Mouse (Mus musculus) spleen, postnatal 14 days (tissue): ENCODE measurements around the gene Edil3.

Source experiments
- DNase-seq, 2 experiments: peaks; one replicate each; pipeline ENCODE4 v3.0.0; 2021 to 2022; ENCODE audit warnings: low spot score in 2 of 2

Gene Edil3

GRCm38 (mm10) chr13:88821440-88822331 is at the start of gene Edil3:
Edil3 (plus strand) TSS chr13:88821472.
- DNase-seq, result no peak

DNA sequence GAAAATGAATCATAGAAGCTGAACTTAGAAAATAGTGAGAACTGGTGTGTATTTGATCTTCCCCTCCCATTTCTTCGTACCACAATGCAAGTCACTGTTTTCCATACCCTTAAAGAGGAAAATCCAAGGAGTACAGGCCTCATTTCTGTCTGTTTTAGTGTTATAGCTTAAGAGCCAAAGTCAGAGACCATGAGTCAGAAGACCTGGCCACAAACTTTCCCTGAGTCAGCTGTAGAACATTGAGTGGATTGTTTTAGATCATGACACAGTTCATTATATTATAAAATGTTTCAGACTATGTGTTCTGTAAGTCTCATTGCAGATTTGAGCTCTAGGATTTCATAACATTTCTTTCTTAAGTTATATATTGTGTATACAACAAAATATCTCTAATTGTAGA is 22.1 kb upstream of the Edil3 start:
- no peak for DNase-seq

GRCm38 (mm10) chr13:88801006-88801405 is 20.3 kb upstream of the Edil3 start:
- no peak for DNase-seq

DNA sequence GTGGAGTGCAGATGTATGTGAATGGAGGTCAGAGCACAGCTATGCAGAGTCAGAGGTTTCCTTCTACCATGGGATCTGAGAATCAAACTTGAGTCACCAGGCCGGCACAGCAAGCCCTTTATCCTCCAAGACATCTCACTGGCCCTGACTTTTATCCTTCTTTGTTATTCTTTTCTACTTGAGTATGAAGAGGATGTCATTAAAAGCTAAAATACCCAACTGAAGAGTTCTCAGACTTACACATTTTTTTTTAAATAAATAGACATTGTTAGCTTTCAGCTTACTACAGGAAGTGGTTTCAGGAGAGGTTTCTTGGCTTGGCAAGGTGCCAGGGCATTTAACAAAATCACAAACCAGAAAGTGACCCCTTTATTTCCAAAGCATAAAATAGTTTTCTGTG is 15.4 kb upstream of the Edil3 start:
- no peak for DNase-seq

- DNase-seq, result no peak
Measured at GRCm38 (mm10) chr13:88806269-88806668, 15.0 kb upstream of the Edil3 start.

GRCm38 (mm10) chr13:88810097-88810496 is 11.2 kb upstream of the Edil3 start:
- DNase-seq, result no peak

DNA sequence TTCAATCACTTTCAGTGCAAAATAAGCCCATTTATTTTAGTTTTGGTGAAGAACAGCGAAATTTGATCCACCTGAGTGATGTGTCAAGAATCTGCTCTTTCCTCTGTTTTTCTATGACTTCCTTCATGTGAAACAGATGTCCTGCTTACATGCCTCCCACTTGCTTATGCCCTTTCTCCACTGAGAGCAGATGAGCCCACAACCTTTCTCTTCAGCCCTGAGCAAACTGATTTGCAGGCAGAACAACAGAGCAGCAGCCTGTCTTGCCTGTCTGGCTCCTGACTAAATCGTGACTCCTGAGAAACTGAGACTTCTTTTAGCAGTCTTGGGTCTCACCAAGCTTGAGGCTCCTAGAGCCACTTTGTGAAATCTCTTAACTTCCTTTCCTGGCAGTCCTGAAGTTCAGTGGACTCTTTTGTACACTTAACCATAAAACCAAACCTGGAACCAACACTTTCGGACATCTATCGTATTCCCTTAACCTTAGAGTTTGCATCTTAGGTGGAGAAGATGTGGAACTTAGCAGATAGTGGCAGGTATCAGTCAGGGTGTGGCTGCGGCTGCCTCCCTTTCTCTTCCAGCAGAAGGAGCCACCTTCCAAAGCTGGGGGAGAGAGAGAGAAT is 475 bp upstream of the Edil3 start:
- DNase-seq, result no peak

DNA sequence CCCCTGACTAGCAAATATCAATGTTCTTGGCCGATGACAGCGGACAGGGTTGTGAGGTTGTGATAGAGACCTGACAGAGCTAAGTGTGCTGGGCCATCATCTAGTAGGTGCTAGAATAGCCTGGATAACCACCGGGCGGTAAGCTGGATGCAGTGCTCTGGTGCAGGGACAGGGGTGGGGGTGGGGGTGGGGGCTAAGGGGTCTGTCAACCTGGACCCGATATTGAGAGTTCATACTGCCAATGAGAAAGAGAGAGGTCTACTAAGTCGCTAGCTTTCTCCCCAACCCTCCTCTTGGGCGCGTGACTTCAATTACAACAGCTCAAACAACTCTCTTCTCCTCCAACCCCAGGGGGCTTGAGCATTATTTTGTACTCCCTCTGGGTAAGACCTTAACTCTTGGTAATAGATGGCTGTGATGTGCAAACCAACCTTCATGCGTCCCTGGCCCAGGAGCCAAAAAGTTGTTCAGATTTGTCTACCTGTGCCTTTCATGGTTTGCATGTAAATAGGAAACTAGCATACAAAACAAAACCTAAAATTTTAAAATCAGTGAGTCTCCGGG is 1.1 kb downstream of the Edil3 start:
- no peak for DNase-seq

DNA sequence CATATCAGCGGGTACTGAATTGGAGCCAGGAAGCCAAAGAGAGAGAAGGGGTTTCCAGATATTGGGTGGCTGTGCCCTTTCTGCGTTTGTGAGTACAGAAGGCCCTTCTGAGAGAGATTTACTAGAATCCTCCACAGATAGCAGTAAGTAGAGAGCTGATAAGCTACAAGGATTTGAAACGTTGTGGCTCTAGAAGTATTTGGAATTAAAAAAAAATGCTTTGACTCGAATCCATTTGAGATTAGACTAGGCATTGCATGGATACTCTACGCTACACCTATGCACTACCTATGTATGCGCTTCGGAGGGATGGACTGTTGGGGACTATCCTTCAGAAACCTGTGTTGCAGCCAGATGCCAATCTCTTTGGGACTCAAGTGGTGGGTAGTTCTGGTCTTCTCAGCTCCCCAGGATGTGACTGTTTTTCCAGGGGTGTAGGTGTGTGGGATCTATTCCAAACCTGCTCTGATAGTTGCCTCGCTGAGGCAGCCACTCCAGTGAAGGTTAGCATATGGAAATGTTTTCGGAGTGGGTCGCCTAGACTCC is 1.8 kb downstream of the Edil3 start:
- no peak for DNase-seq

DNA sequence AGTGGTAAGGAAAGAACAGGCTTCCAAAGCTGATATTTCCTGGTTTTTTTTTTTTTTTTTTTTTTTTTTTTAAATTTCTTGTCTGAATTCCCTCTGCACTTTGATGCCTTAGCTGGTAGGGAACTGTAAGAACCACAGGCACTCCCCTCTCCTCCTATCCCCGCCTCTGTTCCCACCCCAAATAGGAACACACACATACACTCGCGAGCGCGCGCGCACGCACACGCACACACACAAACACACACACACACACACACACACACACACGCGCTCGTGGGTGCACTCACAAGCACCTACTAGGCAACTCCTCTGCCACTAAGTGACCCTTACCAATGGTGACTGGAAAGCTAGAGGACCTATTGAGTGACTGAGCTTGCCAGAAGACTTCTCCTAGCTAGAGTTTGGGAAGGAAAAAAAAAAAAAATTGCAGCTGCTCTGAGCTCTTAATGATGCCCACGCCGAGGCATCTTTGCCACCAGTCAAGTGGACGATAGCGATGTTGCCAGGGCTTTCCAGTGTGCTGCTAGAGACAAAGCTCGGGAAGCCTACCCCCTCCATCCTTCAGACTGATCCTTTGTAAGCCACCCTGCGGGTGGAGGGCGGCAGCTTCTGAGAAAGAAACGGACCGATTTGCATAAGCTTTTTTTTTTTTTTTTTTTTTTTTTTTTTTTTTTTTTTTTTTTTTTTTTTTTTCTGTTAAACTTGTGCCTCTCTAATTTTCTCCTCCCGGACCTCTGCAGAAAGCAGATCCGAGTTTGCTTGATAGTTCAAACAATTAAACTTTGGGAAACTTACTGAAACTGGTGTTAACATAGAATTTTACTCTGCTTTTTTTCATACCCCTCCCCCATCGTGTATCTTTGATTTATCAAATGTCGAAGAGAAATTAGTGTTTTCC is 2.5 kb downstream of the Edil3 start:
- DNase-seq, result no peak

DNA sequence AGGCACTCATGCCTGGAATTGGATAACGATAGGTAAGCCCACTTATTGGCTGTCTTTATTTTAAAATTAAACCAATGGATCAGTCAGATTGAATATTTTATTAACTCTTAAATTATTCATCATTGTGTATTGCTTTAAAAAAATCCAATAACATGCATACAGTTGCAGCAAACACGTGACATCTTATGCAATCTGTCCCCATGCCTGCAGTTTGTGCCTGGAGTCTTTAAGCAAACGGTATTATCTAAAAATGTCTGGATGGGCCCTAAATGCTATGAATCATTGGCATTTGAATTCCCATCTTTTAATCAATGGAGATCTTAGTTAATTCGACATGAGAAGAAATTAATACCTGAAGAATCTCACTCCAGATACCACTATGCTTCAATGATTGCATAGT is 3.2 kb downstream of the Edil3 start:
- DNase-seq, result no peak

DNA sequence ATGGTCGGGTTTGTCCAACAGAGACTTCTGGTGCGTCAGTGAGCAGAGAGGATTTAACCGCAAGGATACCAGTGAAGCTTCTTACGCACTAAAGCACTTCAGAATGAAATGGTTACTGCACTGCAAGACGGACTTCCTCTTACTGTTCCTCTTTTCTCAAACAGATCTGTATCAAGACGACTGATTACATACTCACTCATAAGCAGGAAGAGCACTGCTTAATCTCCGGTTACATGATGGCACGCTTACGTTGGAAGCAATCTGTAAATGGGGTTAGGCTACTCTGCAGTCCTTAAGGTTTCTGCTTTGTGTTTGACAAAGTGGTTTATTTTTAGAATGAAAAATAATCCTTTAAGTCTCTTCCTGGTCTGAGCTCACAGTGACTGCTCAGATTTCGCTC is 7.1 kb downstream of the Edil3 start:
- DNase-seq, result no peak

DNA sequence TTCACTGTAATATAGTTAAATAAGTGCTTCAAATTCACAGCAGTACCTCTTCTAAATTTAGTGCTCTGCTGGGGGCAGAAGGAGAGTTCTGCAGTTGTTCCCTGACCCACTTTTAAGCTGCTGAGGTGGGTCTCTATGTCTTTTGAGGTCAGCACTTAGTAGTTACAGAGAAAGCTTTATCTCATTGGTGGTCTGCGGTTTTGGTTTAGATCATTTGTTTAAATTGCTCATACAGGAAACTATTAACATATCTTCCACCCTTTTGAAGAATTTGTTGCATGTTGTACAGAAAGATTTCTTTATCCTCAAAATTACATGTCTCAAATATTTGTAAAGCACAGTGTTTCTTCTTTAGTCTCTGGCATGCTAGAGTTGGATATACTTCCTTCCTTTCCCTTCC is 12.5 kb downstream of the Edil3 start:
- no peak for DNase-seq

DNA sequence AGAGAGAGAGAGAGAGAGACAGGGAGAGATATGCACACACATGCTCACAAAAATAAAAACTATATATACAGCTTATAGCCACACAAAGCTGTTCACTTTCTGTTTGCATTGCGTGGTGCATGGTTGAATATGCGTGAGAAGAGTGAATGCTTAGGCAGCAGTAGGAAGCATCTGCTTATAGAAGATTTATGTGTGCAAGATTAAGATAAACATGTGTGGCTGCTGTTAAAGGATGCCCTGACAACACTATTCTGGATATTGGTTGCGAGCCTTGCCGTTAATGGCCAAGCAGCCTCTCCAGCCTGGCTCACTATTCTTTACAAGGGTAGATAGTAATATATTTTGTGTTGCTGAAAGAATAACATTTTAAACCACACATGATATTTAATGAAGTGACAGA is 28.5 kb downstream of the Edil3 start:
- no peak for DNase-seq

DNA sequence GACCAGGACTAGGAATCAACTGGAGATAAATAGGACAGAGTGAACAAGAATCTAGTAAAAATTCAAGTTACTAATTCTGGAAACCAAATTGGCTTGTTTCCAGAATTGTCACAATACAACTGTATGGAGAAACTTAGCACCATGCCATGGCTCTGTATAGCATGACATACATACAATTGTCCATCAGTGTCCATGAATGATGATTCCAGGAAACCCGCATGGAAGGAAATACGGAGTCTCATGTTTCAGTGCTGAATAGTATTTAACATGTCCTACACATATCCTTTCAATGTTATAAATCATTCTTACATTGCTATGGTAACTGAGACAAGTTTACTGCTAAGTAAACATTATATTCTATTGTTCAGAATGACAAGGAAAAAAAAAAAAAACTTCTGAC is 58.7 kb downstream of the Edil3 start:
- no peak for DNase-seq

GRCm38 (mm10) chr13:88890728-88891127 is 69.5 kb downstream of the Edil3 start:
- DNase-seq, result no peak

DNA sequence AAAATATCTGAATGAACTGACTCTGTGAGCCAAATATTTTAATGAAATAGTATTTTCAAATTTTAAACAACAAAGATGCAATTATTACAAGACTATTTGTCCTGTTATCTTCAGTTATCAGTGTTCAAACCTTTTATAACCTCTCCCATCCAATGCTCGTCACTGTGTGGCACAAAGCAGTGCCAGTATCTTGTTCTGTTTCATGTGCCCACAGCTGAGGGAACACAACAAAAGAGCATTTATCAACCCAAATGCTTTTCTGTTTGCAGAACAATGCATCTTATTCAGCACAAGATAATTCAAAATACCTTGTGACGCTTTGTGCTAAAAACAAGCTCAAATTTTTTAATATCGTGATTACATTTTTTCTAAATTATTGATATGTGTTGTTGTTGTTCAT is 78.8 kb downstream of the Edil3 start:
- DNase-seq, result no peak

DNA sequence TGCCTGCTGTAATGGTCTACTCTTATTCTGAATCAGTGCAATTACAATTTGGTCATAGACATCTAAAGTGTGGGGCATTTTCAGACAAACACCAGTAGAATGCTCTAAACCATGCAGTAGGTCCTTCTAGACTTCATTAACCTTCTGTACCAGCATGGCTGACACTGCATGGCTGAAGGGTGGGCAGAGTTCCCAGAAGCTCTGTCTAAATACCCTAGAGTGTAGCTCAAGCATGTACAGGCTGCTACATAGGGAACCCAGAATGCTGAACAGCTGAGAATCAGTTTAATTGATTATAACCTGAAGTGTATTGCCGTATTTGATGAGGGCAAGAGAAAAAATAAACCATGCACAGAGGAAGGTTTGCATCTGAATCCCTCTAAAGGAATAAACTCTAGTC is 86.1 kb downstream of the Edil3 start:
- DNase-seq, result no peak

DNA sequence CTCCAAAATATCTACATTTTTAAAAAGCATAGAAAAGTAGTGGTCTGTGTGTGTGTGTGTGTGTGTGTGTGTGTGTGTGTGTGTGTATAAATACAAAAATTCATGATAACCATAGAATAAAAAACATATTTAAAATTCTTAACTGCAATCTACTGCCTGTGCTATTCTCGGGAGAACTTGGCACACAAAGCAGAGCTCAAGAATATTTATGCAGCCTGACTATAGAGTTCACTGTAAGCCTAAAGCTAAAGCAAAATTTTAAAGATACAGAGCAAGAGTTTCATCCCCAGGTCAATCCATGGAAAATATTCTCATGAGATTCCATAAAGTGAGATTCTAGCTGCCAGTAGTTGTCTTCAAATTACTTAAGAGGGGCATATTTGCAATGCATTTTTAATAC is 86.9 kb downstream of the Edil3 start:
- no peak for DNase-seq

DNA sequence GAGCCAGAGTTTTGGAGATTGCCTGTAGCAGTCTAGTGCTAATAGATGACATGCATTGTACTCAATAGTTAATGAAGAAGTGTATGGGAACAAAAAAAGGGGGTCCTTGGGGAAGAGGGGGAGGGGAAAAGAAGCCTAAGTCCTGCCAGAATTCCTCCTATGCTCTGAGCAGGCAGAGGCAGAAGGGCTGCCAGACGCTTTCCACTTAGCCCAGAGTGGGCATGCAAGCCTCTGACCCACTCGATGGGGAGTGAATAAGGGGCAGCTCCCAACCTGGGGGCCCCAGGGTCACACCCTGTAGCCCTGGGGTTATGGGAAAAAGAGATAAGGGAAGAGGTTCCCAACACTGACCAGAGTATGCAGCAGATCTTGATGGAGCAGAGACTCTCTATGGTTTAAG is 95.2 kb downstream of the Edil3 start:
- no peak for DNase-seq

DNA sequence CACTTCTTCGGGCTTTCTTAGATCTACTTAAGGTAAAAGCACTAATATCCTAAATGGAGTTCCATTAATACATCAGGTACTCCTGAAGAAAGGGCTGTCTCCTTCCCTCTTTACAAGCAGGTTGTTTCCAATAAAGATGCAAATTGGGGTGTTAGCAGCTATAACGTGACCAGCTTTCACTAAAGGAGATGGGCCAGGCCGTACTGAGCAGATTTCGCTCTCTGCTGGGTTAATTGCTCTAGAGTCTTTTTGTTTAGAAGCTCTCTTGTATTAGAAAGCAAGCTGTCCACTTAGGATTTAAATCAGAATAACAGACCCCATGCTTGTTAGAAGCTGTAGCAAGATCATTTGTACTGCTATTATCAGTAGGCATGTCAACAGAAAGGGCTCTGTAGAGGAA is 108.4 kb downstream of the Edil3 start:
- DNase-seq, result no peak

DNA sequence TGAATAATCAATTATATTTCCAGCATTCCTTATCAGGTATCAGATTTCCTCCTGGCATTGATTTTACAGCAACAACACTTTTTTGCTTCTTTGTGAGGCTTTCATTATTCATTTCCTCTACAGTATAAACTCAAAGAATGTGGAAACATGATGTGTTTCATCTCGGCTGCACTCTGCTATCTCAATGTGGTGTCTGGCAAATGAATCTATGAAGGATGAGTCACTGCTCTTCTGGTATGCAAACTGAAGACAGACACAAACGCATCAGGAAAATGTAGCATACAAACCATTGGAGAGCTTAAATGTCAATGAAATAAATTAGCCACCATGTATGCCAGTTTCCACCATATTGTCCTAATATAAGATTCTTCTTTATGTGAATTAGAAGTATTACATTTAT is 117.3 kb downstream of the Edil3 start:
- no peak for DNase-seq
